Mouse (Mus musculus) stomach, embryonic 14.5 days (tissue): Measurements from ENCODE around the gene Kri1. TPM values are rescaled to one million over a fixed set of nuclear protein-coding genes. Genes with fewer than 3 reads are reported as not detected.

Experiments used
- ATAC-seq: fragments of 200-750 bp; cut with Nextera tagmentation; 2 replicates; pipeline ENCODE4 v1.8.0; 2017; ENCODE audit warnings: low read depth, moderate TSS enrichment; ENCODE audit not compliant: insufficient number of reproducible peaks, insufficient read depth, low FRiP score
- H3K27ac ChIP-seq: fragments of 300-500 bp; sonication (generic); 2 replicates; pipeline ENCODE4 v1.5.1; 2014; ENCODE audit warnings: mild to moderate bottlenecking, low read length, moderate library complexity, mixed read lengths
- H3K27me3 ChIP-seq: fragments of 300-500 bp; sonication (generic); 2 replicates; pipeline ENCODE4 v1.6.1; 2014; ENCODE audit warnings: low read length, control low read depth, mixed read lengths; ENCODE audit not compliant: control insufficient read depth, insufficient read depth
- H3K36me3 ChIP-seq: fragments of 300-500 bp; sonication (generic); 2 replicates; pipeline ENCODE4 v1.6.1; 2014; ENCODE audit warnings: mild to moderate bottlenecking, control low read depth, low read length, moderate library complexity, mixed read lengths; ENCODE audit not compliant: control insufficient read depth, insufficient read depth
- H3K4me1 ChIP-seq: fragments of 300-500 bp; sonication (generic); 2 replicates; pipeline ENCODE4 v1.6.1; 2014; ENCODE audit warnings: low read length, control low read depth, mixed read lengths; ENCODE audit not compliant: control insufficient read depth, insufficient read depth
- H3K4me2 ChIP-seq: fragments of 300-500 bp; sonication (generic); replicated peaks from 2 replicates; pipeline ENCODE4 v1.6.1; 2014; ENCODE audit warnings: low read depth, low read length, control low read depth
- H3K4me3 ChIP-seq: fragments of 300-500 bp; sonication (generic); 2 replicates; pipeline ENCODE4 v1.5.1; 2014; ENCODE audit warnings: low read depth, low read length, control low read depth
- H3K9ac ChIP-seq: fragments of 300-500 bp; sonication (generic); replicated peaks from 2 replicates; pipeline ENCODE4 v1.6.1; 2014; ENCODE audit warnings: low read depth, mild to moderate bottlenecking, control low read depth, low read length, moderate library complexity, mixed read lengths
- H3K9me3 ChIP-seq: fragments of 300-500 bp; sonication (generic); 2 replicates; pipeline ENCODE4 v1.6.1; 2016; ENCODE audit warnings: low read depth, low read length, control low read depth; ENCODE audit not compliant: control insufficient read depth
- WGBS: fragments of 180-500 bp; shearing (Covaris S2); extraction: QIAGEN DNeasy Blood & Tissue Kit; methylation state at CpG from one replicate; pipeline ENCODE4 v1.1.7; 2014; 5-methylcytosine and 5-hydroxymethylcytosine counted together
- polyA plus RNA-seq: library from polyadenylated mRNA; unstranded; fragments of >200 nt; fragmentation: Nextera tagmentation; extraction: Ambion mirVana; gene quantifications from 2 replicates; pipeline ENCODE4 v1.2.1, GENCODE M21; 2014

Gene Kri1
- polyA plus RNA-seq, 1 experiment from 2014 or later = 14.7 TPM

- Histone ChIP-seq H3K27ac (peak overlapping the region; percentile 63), H3K9ac (peak overlapping the region; percentile 60), H3K36me3 (peaks cover 3% of the 10 kb centered on the region; the same call in 1 of the 2 replicates), H3K27me3 (no peaks in the 10 kb centered on the region), H3K4me2 (peak overlapping the region; percentile 61), H3K4me1 (peaks cover 20% of the 10 kb centered on the region), H3K4me3 (peak overlapping the region; percentile 69), H3K9me3 (no peaks in the 10 kb centered on the region)
- WGBS = 1% methylated on average over 20 of the region's 20 CpGs
- no peak for ATAC-seq
These were observed 2.8 kb upstream of the Kri1 start for GRCm38 (mm10) chr9:21290589-21290988.

GRCm38 (mm10) chr9:21289337-21289671 is 1.5 kb upstream of the Kri1 start:
- H3K4me2 ChIP-seq = peak overlapping the region; percentile 61; the same call in 1 of the 2 replicates
- no peaks in the 10 kb centered on the region for H3K9me3 ChIP-seq
- 85% methylated on average over 2 of the region's 2 CpGs for WGBS
- no peak overlapping the region for H3K9ac ChIP-seq
- peaks cover 10% of the 10 kb centered on the region; the same call in 1 of the 2 replicates for H3K36me3 ChIP-seq
- H3K27me3 ChIP-seq = no peaks in the 10 kb centered on the region
- ATAC-seq = no peak
- 0 out of 2 replicates have a peak overlapping the region, but pooled peaks have one; percentile 69 for H3K4me3 ChIP-seq
- H3K27ac ChIP-seq = no peak overlapping the region
- peaks cover 20% of the 10 kb centered on the region for H3K4me1 ChIP-seq

GRCm38 (mm10) chr9:21288404-21289336 is 901 bp upstream of the Kri1 start:
- H3K27me3 ChIP-seq = no peaks in the 10 kb centered on the region
- H3K9me3 ChIP-seq = no peaks in the 10 kb centered on the region
- no peak for ATAC-seq
- H3K4me1 ChIP-seq = peaks cover 20% of the 10 kb centered on the region
- H3K36me3 ChIP-seq = peaks cover 16% of the 10 kb centered on the region; the same call in 1 of the 2 replicates
- H3K9ac ChIP-seq = 0 out of 2 replicates have a peak overlapping the region, but pooled peaks have one; percentile 28
- H3K4me3 ChIP-seq = peak overlapping the region; percentile 63
- H3K27ac ChIP-seq = peak overlapping the region; percentile 80; the same call in 1 of the 2 replicates
- 73% methylated on average over 13 of the region's 13 CpGs for WGBS
- H3K4me2 ChIP-seq = peak overlapping the region; percentile 62

- Histone ChIP-seq H3K27ac (no peak overlapping the region), H3K4me2 (peak overlapping the region; percentile 62), H3K4me1 (peaks cover 20% of the 10 kb centered on the region), H3K9me3 (no peaks in the 10 kb centered on the region), H3K27me3 (no peaks in the 10 kb centered on the region), H3K36me3 (peaks cover 24% of the 10 kb centered on the region), H3K4me3 (peak overlapping the region; percentile 63), H3K9ac (no peak overlapping the region)
- no peak for ATAC-seq
- WGBS = 69% methylated on average over 3 of the region's 3 CpGs
These were observed 1.0 kb downstream of the Kri1 start for GRCm38 (mm10) chr9:21286753-21287152.

- H3K27me3 ChIP-seq = no peaks in the 10 kb centered on the region
- no peak overlapping the region for H3K27ac ChIP-seq
- H3K9me3 ChIP-seq = no peaks in the 10 kb centered on the region
- no peak overlapping the region for H3K9ac ChIP-seq
- peaks cover 43% of the 10 kb centered on the region for H3K36me3 ChIP-seq
- no peak overlapping the region for H3K4me3 ChIP-seq
- ATAC-seq = no peak
- H3K4me2 ChIP-seq = no peak overlapping the region
- H3K4me1 ChIP-seq = peaks cover 11% of the 10 kb centered on the region
- WGBS = 76% methylated on average over 3 of the region's 3 CpGs
These were observed 3.8 kb downstream of the Kri1 start for GRCm38 (mm10) chr9:21283994-21284393.

- Histone ChIP-seq H3K4me2 (no peak overlapping the region), H3K4me3 (no peak overlapping the region), H3K36me3 (peaks cover 41% of the 10 kb centered on the region), H3K4me1 (peaks cover 7% of the 10 kb centered on the region), H3K27ac (no peak overlapping the region), H3K9me3 (no peaks in the 10 kb centered on the region), H3K9ac (no peak overlapping the region), H3K27me3 (no peaks in the 10 kb centered on the region)
- WGBS = 91% methylated on average over 5 of the region's 5 CpGs
- ATAC-seq = no peak
These were observed 4.2 kb downstream of the Kri1 start for GRCm38 (mm10) chr9:21283591-21283990.

GRCm38 (mm10) chr9:21277776-21278175 is 10.0 kb downstream of the Kri1 start:
- no peak overlapping the region for H3K9ac ChIP-seq
- H3K27ac ChIP-seq = no peak overlapping the region
- no peaks in the 10 kb centered on the region for H3K27me3 ChIP-seq
- WGBS = 90% methylated on average over 5 of the region's 5 CpGs
- no peaks in the 10 kb centered on the region for H3K9me3 ChIP-seq
- ATAC-seq = no peak
- peaks cover 74% of the 10 kb centered on the region for H3K36me3 ChIP-seq
- no peaks in the 10 kb centered on the region for H3K4me1 ChIP-seq
- H3K4me3 ChIP-seq = no peak overlapping the region
- H3K4me2 ChIP-seq = no peak overlapping the region

GRCm38 (mm10) chr9:21276307-21276706 is 11.5 kb downstream of the Kri1 start:
- Histone ChIP-seq H3K9me3 (no peaks in the 10 kb centered on the region), H3K4me3 (no peak overlapping the region), H3K36me3 (peaks cover 77% of the 10 kb centered on the region), H3K9ac (no peak overlapping the region), H3K27ac (no peak overlapping the region), H3K4me2 (no peak overlapping the region), H3K27me3 (no peaks in the 10 kb centered on the region), H3K4me1 (no peaks in the 10 kb centered on the region)
- ATAC-seq = no peak
- WGBS = 85% methylated on average over 8 of the region's 8 CpGs
